Mouse (Mus musculus) c-Kit-positive CD71-positive TER-119-positive erythroid progenitor cells, embryonic 14.5 days (primary cell): ENCODE results near the gene Taok1.

Source experiments
- DNase-seq: peaks from one replicate; pipeline ENCODE4 v3.0.0-alpha.2; 2013; ENCODE audit warnings: low spot score

Gene Taok1

DNA sequence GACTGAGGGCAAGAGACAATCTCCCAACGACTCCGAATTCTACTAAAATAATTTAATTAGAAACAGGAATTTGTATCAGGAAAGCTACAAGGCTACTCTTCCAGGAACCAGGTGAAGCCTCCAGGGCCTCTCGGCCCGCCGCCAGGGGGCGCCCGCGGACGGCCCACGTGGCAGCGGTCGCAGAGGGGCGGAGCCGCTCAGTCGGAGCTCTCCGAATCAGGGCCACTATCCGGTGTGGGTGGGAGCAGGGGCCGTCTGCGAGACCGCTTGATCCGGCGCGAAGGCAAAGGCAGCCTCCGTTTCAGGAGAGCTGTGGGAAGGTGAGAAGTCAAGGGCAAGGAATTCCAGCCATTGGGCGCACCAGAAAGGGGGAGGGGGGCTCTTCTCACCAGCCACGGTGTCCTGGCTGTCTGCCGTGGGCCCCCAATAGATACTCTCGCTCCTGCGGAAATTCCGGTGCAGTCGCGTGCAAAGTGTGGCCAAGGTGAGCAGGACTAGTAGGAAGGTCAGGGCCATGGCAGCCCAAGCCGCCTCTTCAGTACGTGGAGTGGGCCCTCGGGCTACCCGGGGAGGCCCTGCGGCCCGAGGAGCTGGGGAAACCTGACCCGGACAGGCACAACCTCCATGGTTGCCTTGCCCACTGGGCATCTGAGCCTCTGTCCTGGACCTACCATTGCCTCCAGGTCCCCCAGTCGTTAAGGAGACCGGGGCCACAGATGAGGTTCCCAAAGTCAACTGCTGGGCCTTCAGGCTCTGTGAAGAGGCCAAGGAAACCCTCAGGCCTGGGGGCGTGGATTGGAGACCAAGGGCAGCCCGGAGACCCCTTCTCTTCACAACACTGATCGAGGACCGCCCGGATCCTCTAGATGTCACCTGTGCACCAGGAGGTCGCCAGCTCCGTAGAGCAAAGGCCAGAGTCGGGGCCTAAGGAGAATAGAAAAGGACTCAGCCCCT, 99.3 kb downstream of the Taok1 start:
- DNase-seq = peak; percentile 74

DNA sequence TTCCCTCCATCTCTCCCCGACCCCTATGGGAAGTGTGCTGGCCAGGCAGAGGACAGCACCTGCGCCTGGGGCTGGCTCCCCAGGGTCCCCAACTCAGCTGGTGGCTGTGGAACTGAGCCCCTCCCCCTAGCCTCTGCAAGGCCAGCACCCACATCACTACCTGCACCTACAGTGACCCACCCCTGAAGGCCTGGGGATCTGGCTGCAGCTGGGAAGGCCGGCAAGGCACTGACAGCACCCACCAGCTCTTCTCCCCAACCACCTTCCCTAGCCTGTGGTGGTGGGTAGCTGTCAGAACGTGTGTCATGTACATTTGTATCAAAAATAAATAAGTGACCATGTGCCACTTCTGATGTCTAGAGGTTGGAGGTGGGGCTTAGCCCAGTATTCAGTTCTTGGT, 100.2 kb downstream of the Taok1 start:
- no peak for DNase-seq

DNA sequence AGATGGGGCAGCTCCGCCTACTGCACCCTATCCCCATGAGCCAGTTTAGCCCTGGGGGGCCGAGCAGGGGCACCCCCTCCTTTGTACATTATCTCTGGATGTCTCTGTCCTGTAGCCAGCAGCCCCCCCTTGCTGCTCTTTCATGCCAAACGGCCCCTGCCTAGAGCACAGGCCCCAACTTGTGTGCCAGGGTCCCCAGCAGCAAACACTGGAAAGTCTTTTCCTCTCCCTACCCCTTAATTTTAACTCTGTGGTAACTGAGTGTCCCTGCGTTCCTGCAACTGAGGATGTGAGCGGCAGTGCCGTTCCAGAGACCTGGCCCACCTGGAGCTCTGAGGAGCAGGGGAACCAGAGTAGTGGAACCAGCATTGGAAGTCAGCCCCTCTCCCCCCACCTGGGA, 100.7 kb downstream of the Taok1 start:
- DNase-seq = no peak

DNA sequence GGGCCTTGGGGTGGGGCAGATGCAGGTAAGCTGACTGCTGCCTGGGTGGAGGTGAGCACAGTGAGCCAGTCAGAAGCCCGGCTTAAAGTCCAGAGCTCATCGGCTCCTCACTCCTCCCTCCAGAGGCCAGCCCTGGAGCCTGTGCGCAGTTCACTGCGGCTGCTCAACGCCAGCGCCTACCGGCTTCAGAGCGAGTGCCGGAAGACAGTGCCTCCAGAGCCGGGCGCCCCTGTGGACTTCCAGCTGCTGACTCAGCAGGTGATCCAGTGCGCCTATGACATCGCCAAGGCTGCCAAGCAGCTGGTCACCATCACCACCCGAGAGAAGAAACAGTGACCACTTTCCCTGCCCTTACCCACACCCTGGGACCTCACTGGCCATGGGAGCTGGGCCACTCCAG, 101.3 kb downstream of the Taok1 start:
- DNase-seq = no peak

DNA sequence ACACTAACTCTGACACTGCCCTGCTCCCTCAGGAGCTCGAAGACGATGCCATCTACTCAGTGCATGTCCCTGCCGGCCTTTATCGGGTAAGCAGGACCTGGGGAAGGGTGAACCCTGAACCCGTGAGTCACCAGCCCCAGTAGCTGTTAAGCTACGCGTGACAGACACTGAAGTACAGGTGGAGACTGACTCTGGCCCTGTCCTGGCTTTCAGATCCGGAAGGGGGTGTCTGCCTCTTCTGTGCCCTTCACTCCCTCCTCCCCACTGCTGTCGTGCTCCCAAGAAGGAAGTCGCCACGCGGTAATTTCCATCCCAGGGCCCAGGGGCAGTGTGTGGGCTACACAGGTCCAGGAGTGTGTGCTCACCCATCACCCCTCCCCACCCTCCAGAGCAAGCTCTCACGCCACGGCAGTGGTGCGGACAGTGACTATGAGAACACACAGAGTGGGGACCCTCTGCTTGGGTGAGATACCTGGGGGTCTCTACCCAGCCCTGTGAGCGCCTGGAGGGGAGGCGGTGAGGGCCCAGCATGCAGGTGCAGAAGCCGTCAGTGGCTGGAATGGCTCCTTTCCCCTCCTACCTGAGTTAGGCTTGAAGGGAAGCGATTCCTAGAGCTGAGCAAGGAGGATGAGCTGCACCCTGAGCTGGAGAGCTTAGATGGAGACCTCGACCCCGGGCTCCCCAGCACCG, 102.2 kb downstream of the Taok1 start:
- no peak for DNase-seq

DNA sequence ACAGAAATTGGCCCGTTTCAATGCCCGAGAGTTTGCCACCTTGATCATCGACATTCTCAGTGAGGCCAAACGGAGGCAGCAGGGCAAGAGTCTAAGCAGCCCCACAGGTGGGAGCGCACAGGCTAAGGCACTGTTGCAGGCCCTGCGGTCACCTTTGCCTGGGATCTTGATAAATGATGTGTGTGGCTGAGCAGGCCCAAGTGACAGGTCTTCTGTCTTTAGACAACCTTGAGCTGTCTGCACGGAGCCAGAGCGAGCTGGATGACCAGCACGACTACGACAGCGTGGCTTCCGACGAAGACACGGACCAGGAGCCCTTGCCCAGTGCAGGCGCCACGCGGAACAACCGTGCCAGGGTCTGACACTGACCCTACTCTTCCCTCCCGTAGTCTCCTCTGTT, 103.2 kb downstream of the Taok1 start:
- no peak for DNase-seq

DNA sequence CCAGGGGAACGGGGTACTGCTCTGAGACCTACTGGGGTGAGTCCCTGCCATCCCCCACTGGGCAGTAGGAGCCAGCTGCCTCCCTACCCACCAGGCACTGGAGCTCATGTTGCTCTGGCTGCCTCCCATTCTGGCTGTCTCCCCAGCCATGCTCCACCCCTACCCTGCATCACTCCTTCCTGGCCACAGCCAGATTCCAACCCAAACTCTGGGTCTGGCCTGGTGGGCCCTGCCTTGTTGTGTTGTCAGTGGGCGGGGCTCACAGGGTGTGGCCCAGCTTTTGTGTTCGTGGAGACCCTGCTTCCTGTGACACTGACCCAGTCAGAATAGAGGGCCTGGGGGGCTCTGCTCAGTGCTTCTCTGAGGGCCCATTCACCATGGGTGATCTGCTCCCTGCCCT, 104.1 kb downstream of the Taok1 start:
- no peak for DNase-seq

DNA sequence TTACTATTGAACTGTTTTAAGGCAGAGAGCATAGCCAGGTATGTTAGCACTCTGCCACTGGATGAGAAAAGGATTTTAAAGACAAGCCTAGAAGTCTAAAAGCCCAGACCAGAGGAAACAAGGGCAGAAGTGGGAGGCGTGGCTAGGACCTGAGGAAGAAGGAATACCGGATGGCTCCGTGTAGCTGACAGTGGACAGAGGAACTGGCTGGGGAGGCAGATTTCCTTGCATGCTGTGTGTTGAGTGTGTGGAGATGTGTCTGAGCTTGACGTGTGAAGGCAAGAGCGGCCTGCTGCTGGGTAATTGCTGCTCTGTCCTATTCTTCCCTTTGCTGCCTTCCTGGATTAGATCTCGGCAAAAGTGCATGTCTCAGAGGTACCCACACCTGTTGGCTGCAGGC, 105.1 kb downstream of the Taok1 start:
- DNase-seq = no peak

DNA sequence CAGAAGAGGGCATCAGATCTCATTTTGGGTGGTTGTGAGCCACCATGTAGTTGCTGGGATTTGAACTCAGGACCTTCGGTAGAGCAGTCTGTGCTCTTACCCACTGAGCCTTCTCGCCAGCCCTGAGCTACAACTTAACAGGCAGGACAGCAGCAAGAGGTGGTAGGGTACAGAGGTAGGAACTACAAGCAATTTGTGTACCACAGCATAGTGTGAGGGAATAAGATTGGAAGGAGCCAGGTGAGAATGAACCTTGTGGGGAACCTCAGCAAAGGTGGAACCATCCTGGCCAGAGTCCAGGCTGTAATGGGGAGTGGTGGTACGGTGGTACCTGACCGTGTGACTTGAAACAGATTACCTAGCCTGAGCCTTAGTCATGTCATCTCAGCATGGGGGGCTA, 105.6 kb downstream of the Taok1 start:
- no peak for DNase-seq

DNA sequence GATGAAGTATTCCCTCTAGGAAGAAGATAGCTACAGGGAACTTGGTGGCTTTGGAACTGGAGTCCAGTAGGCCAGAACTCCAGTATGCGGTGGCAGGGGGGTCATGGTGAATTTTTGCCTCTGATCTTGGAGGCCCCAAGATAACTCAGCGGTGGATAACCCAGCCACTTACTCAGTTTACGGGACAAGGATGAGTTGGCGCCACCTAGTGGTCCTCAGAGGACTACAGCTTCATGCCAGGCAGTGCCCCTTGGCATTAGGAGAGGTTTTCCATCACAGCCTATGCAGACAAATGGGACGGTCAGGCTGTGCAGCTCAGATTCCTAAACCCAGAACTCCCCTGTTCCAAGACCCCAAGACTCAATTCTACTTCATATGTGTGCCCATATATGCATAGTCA, 106.2 kb downstream of the Taok1 start:
- DNase-seq = peak; percentile 77

DNA sequence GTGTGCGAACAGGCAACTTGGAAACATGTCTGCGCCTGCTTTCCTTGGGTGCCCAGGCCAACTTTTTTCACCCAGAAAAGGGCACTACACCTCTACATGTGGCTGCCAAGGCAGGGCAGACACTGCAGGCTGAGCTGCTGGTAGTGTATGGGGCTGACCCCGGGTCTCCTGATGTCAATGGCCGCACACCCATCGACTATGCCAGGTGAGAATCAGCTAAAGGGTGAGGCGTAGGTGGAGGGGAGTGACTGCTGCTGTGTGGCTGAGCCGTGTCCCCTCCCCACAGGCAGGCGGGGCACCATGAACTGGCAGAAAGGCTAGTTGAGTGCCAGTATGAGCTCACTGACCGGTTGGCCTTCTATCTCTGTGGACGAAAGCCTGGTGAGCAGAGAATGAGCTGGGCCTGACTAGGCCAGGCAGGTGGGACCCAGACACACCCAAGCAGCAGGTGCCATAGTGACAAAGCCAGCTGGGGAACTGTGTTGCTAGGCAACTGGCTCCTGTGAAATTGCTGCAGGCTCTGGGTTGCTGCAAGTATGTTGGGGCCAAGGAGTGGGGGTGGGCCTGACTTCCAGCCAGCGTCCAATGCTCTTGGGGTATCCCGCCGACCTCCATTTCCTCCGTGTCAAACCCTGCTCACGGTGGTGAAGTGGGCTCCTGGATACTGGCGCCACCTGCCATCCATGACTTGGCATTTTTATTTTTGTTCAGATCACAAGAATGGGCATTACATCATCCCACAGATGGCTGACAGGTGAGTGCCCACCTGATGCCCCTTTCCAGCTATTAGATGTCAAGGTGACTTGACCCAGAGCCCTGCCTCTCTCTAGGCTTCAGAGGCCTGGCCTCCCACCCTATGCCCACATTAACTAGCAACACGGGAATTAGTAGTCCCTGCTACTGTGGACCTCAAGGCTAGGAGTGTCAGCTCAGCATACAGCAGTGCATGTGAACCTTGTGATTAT, 107.0 kb downstream of the Taok1 start:
- no peak for DNase-seq

DNA sequence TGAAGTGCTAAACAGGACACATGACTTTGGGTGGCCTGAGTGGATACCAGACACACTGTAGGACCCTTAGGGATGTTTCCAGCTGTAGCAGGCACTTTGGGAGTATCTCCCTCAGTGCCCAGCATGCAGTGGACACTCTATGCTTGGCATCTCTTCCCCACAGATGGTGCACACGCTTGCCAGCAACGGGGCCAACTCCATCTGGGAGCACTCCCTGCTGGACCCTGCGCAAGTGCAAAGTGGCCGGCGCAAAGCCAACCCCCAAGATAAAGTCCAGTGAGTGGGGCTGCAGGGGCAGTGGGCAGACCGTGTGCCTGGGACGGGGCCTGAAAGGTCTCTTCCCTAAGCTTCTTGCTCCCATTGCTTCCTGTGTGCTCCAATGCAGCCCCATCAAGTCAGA, 108.3 kb downstream of the Taok1 start:
- no peak for DNase-seq

DNA sequence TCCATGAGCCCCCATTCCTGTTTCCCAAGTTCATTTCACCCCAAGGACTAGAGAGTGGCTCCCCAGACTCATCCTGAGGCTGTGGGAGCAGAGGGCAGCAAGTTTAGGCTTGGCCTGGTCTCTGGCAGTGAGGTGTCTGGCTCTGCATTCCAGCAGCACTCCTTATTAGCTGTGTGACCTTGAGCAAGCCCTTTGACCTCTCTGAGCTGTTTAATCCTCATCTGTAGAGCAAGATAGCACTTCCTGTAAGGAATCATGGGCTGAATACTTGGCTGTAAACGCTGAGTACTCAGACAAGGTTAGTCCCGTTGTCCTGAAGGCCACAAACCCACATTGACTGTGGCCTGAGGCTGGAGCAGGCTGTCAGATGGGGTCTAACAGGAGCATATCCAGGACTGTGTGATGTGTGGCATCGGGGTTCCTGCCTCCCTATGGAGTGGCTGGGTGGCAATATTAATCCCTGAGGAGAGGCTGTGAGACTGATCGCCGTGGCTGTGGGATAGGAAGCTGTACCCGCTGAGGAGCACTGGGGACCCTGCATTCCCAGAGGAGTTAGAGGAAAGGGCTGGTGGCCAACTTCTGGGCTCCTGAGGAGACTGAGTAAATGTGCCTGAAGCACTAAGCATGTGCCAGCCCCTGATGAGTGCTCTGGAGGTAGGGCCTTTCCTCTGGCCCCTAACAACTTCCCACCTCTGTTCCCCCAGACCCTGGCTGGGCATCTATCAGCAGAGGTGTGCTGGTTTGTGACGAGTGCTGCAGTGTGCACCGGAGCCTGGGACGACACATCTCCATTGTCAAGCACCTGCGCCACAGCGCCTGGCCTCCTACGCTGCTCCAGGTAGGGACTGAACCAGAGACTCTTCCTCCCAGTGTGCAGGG, 109.1 kb downstream of the Taok1 start:
- DNase-seq = no peak

DNA sequence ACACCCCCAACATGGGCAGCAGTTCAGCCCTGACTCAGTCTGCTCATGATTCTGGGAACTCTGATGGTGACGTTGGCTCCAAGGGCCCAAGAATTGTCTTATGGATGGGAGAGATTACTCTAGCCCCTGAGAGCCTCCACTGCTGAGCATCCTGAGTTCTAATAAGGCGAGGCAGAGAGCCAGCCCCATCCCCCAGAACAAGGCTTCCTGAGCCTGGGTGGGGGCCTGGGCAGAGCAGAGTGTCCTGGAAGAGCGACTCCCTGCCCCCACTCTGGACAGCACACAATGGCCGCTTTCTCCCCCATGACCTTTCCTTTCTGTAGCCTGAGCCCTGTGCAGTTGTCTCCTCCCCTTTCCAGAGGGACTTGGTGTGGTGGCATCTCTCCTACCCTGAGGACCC, 109.8 kb downstream of the Taok1 start:
- DNase-seq = no peak

DNA sequence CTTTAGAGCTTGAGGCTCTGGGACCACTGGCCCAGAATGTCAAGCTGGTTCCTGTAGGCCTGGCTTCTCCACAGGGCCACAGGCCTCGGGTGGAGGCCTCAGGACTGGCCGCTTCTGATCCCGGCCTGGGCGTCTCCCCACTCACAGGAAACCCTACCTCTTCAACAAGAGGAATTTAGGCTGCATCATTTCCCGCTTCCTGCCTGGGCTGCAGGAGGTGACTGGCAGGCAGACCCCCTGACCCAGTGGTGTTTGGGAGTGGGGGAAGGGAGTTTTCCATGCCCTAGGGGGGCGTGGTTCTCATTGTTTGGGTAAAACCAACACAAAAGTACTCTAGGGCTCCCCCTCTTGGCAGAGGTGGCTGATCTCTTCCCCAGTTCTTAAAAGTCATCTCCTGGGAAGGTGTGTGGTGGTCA, 110.3 kb downstream of the Taok1 start:
- DNase-seq = peak; percentile 54

DNA sequence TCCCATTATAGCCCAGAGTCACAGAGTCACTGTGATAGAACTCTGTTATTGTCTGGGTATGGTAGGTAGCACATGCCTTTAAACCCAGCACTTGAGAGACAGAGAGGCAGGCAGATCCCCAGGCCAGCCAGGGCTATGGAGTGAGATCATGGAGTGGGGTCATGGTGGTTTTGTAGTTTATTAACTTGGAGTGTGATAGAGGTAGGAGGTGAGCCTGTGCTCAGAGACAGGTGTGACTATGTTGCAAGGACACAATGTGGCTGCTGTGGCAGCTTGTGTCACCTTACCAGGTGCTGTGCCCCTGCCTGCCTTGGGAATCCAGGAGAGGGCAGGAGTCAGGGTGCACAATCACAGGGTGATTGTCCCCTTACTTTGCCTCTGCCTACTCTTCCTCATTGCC, 112.1 kb downstream of the Taok1 start:
- no peak for DNase-seq

DNA sequence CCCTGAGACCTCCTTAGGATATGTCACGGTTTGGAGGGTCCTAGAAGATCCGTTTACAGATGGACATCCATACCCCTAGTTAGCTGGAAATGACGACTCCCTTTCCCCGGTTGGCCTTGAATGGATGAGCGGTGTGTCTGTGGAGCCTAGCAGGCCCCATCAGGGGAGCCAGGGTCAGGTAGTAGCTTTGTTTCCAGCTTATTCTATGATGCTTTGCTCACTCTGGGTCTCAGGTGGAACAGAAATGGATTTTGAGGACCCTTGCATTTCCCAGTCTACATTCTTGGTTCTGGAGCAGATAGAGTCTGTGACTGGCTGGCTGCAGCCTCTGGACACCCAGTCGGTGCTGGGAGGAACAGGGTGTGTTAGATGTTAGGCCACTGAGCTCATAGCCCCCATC, 112.8 kb downstream of the Taok1 start:
- no peak for DNase-seq

DNA sequence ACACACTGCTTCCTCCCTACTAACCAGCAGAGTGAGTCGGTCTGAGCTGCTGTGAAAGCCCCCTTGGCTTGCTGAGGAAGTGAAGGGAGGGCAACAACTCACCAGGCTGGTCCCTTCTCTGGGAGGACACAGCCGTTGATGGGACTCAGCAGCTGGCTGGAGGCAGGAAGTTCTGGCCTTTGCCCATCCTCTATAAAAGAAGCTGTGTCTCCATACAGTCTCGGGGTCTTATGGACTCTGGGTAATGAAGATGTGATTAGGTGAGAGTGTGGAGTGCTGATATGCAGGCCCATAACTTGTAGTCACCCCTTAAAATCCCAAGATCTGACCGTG, 113.3 kb downstream of the Taok1 start:
- no peak for DNase-seq

DNA sequence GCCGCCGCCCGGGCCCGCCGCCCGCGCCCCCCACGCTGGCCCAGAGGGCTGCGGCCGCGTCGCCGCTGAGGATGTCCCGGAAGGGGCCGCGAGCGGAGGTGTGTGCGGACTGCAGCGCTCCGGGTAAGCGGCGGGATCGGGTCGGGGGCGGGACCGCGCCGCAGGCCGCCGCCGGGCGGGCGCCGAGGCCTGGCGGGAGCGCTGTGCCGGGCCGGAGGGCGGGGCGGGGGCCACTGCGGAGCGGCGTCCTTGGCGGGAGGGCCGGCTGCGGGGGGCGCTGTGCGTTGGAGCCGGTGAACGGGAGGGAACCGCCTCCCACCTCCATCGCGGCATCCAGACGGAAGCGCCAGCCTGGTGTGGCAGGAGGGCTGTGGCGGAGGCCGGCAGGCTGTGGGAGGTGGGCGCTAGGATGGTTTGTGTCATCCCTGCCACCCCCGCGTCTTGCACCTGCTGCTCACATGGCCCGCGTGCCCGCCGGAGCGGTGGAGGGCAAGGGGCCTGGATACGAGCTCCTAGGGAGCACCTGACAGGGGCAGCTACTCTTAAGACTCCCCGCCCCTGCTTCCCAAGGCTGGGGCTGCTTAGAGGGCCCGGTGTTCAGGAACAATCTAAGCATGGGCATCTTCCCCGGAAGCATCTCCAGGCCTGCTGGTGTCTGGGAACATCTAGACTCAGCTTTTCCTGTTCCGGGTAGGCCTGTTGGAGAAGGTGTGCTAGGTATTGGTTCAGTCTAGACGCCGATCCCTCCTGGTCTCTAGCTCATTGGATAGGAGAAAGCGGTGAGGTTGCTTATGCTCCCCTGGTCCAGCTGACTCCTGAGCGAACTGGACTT, 113.9 kb downstream of the Taok1 start, which contains the start of gene Git1:
Git1 (plus strand) TSS at position 51 of the 832 bp plus-strand sequence.
- DNase-seq = peak; percentile 34

DNA sequence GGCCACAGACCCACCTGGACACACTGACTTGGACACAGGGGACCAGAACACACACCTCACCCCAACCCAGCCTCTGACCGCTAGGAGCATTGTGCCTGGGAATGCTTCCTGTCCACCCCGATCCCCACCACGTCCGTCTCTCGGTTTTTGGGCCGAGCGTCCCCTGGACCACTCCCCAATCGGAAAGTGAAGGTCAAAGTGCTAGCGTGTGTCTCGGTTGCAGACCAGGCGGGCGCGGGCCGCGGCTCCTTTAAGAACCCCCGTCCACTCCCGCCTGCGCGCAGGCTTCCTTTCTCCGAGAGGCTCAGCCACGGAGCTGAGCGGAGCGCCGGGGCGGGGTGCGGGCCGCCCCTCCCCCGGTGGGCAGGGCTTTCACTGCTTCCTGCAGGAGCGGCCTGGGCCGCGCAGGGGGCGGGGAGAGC, 114.7 kb downstream of the Taok1 start:
- peak; percentile 82 for DNase-seq
